29 mouse cellular contexts compared by ENCODE assay signal in the genomic region with DNA sequence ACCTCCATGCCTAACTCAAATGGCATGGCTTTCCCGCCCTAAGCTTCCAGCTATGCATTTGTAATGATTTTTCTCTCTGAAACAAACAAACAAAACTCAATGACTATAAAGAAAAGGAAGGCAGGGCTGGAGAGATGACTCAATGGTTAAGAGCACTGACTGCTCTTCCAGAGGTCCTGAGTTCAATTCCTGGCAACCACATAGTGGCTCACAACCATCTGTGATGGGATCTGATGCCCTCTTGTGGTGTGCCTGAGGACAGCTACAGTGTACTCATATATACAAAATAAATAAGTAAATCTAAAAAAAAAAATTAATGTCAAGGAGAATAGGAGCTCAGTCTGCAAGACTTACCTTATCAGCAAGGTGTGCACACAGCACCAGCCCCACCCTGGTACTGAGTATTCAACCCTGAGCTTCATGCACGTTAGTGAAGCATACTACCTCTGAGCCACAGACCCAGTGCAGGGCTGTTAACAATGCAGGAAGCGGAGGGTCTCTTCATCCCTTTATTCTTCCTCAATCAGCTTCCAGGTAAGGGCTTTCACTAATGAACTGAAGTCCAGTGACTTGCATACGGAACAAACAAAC. TPM values are rescaled to one million over a fixed set of nuclear protein-coding genes. Genes with fewer than 3 reads are reported as not detected.
A peak's percentile ranks its signal among the peaks of the same experiment; 100 is the strongest.
DNase-seq lines count a peak whose midpoint lies in the region; ATAC-seq and TF ChIP-seq lines count a peak whose summit lies in the region.
"Had no signal": no experiment of that assay in that cellular context is flagged by ENCODE, and none has a peak within 500 bp of the region (broad histone marks: within the 10 kb centered on the region; RNA-seq: fewer than 3 reads in every experiment).

No protein-coding gene starts in this region.

- H3K27me3 ChIP-seq in heart, embryonic 11.5 days (ENCODE audit: control insufficient read depth, insufficient read depth, low read length) = no peaks in the 10 kb centered on the region
- H3K27me3 ChIP-seq in hindbrain, postnatal 0 days (ENCODE audit: insufficient read depth, low read length) = no peaks in the 10 kb centered on the region
- no peaks in the 10 kb centered on the region for H3K27me3 ChIP-seq in hindbrain, embryonic 12.5 days
- H3K27me3 ChIP-seq: CH12.LX; embryonic facial prominence, embryonic 13.5 days; embryonic facial prominence, embryonic 15.5 days; forebrain, embryonic 12.5 days; Patski had no signal

- no peak overlapping the region for H3K9ac ChIP-seq in heart, embryonic 11.5 days (ENCODE audit: low read depth, low read length)
- no peak overlapping the region for H3K9ac ChIP-seq in hindbrain, postnatal 0 days (replicated peaks; ENCODE audit: low read length)
- no peak overlapping the region for H3K9ac ChIP-seq in hindbrain, embryonic 12.5 days
- H3K9ac ChIP-seq: embryonic facial prominence, embryonic 13.5 days; embryonic facial prominence, embryonic 15.5 days; forebrain, embryonic 12.5 days had no signal

- no peaks in the 10 kb centered on the region for H3K36me3 ChIP-seq in heart, embryonic 11.5 days (ENCODE audit: control insufficient read depth, insufficient read depth, low read length)
- H3K36me3 ChIP-seq in hindbrain, postnatal 0 days (ENCODE audit: insufficient read depth, low read length) = no peaks in the 10 kb centered on the region
- no peaks in the 10 kb centered on the region for H3K36me3 ChIP-seq in hindbrain, embryonic 12.5 days
- H3K36me3 ChIP-seq: embryonic facial prominence, embryonic 13.5 days; embryonic facial prominence, embryonic 15.5 days; forebrain, embryonic 10.5 days; forebrain, embryonic 12.5 days; G1E had no signal

- H3K27ac ChIP-seq in heart, embryonic 11.5 days (ENCODE audit: low read depth, low read length) = no peak overlapping the region
- no peak overlapping the region for H3K27ac ChIP-seq in hindbrain, postnatal 0 days
- no peak overlapping the region for H3K27ac ChIP-seq in hindbrain, embryonic 12.5 days
- no peak overlapping the region for H3K27ac ChIP-seq in left cerebral cortex, adult 2 months
- H3K27ac ChIP-seq: embryonic facial prominence, embryonic 13.5 days; embryonic facial prominence, embryonic 15.5 days; forebrain, embryonic 10.5 days; forebrain, embryonic 12.5 days had no signal

- H3K9me3 ChIP-seq in heart, embryonic 11.5 days (replicated peaks; ENCODE audit: control insufficient read depth, low read length) = no peaks in the 10 kb centered on the region
- no peaks in the 10 kb centered on the region for H3K9me3 ChIP-seq in hindbrain, postnatal 0 days (ENCODE audit: low read length)
- H3K9me3 ChIP-seq in hindbrain, embryonic 12.5 days (replicated peaks) = no peaks in the 10 kb centered on the region
- H3K9me3 ChIP-seq: embryonic facial prominence, embryonic 13.5 days; embryonic facial prominence, embryonic 15.5 days; forebrain, embryonic 10.5 days; forebrain, embryonic 12.5 days had no signal

- intact Hi-C loops in left cerebral cortex, adult 2 months (cut with DNase I) = no loop called here

- no peak overlapping the region for H3K4me2 ChIP-seq in heart, embryonic 11.5 days
- H3K4me2 ChIP-seq in hindbrain, postnatal 0 days (ENCODE audit: low read depth, low read length) = no peak overlapping the region
- H3K4me2 ChIP-seq in hindbrain, embryonic 12.5 days (replicated peaks) = no peak overlapping the region
- H3K4me2 ChIP-seq: embryonic facial prominence, embryonic 13.5 days; embryonic facial prominence, embryonic 15.5 days; forebrain, embryonic 12.5 days had no signal

- no peak overlapping the region for H3K4me3 ChIP-seq in heart, embryonic 11.5 days (ENCODE audit: low read depth, low read length)
- no peak overlapping the region for H3K4me3 ChIP-seq in hindbrain, postnatal 0 days (ENCODE audit: low read length)
- no peak overlapping the region for H3K4me3 ChIP-seq in hindbrain, embryonic 12.5 days
- H3K4me3 ChIP-seq in left cerebral cortex, adult 2 months = no peak overlapping the region
- H3K4me3 ChIP-seq: embryonic facial prominence, embryonic 13.5 days; embryonic facial prominence, embryonic 15.5 days; erythroblast, embryonic 14.5 days; forebrain, embryonic 10.5 days; forebrain, embryonic 12.5 days had no signal

- peak; percentile 58 for DNase-seq in heart, adult 11 months
- DNase-seq in hindbrain, postnatal 0 days (ENCODE audit: low spot score) = no peak
- DNase-seq in left cerebral cortex, adult 2 months (ENCODE audit: extremely low spot score in 1 of 2, low spot score in 2 of 2) = no peak
- no peak for DNase-seq in left cerebral cortex, adult 9 months (ENCODE audit: low spot score in 2 of 2)
- no peak for DNase-seq in cerebellum, adult 9-11 months
- DNase-seq: adrenal gland, adult 8-10 months; adrenal gland, postnatal 14 days; adrenal gland, postnatal 36 days; B cell, adult 2 months; cerebellum, adult 11-12 months; cerebellum, adult 2 months; cerebellum, adult 9-10 months; cerebellum, postnatal 14 days; cerebellum, postnatal 36 days; embryo, embryonic 11 days had no signal

- no peak for ATAC-seq in heart, embryonic 11.5 days (replicated peaks; ENCODE audit: insufficient number of reproducible peaks, low FRiP score, low TSS enrichment)
- no peak for ATAC-seq in hindbrain, postnatal 0 days
- ATAC-seq in hindbrain, embryonic 12.5 days (ENCODE audit: low FRiP score) = no peak
- ATAC-seq: activated CD4-positive, CD25-positive, alpha-beta regulatory T cell, adult 4 months; CD4-positive, CD25-positive, alpha-beta regulatory T cell, adult 4 months; forebrain, embryonic 14.5 days; Patski had no signal

- WGBS in heart, embryonic 11.5 days (ENCODE audit: insufficient replicate concordance) = 80% methylated on average over 4 of the region's 4 CpGs
- 83% methylated on average over 4 of the region's 4 CpGs for WGBS in hindbrain, postnatal 0 days
- 76% methylated on average over 4 of the region's 4 CpGs for WGBS in hindbrain, embryonic 12.5 days

- H3K4me1 ChIP-seq in heart, embryonic 11.5 days (ENCODE audit: control insufficient read depth, insufficient read depth, low read length) = no peaks in the 10 kb centered on the region
- H3K4me1 ChIP-seq in hindbrain, postnatal 0 days (ENCODE audit: insufficient read depth, low read length) = peaks cover 4% of the 10 kb centered on the region; the same call in 1 of the 2 replicates
- H3K4me1 ChIP-seq in hindbrain, embryonic 12.5 days = no peaks in the 10 kb centered on the region
- H3K4me1 ChIP-seq: embryonic facial prominence, embryonic 15.5 days; forebrain, embryonic 10.5 days; forebrain, embryonic 12.5 days had no signal

- peak; percentile 18; the same call in 1 of the 2 replicates for TF ChIP-seq CTCF in hindbrain, postnatal 0 days (IDR thresholded peaks at IDR 0.05; ENCODE audit: low read depth)
- peak; percentile 9; the same call in 1 of the 2 replicates for TF ChIP-seq CTCF in left cerebral cortex, adult 2 months (IDR thresholded peaks at IDR 0.05)

RNA-seq across cellular contexts. Expression of a gene that starts 12.9 kb away (rescaled TPM):
- 23.0 and 29.0 TPM in 2 replicates for polyA plus RNA-seq in heart, embryonic 11.5 days (2014; fragmentation: Nextera tagmentation; extraction: Ambion mirVana)
- 15.4 and 26.8 TPM in 2 replicates for total RNA-seq in hindbrain, postnatal 0 days (2014; rRNA removed)
- 16.8 and 19.9 TPM in 2 replicates for polyA plus RNA-seq in hindbrain, postnatal 0 days (2015; fragmentation: Nextera tagmentation; extraction: Ambion mirVana)
- polyA plus RNA-seq in hindbrain, embryonic 12.5 days (2016; fragmentation: Nextera tagmentation; extraction: Ambion mirVana) = 6.0 and 6.4 TPM in 2 replicates
- total RNA-seq in left cerebral cortex, adult 2 months (2021) = 10 to 100 TPM; 60.4 to 64.3 TPM
- total RNA-seq: CH12.LX; common myeloid progenitor, adult 5-6 weeks had no signal
- polyA plus RNA-seq: activated CD4-positive, CD25-positive, alpha-beta regulatory T cell, adult 4 months; CD4-positive, CD25-positive, alpha-beta regulatory T cell, adult 4 months; erythroblast, embryonic 14.5 days; G1E had no signal
